Mouse (Mus musculus) liver, postnatal 0 days (tissue): ENCODE measurements around the gene Nod2.

Experiments
- CTCF ChIP-seq: sonication (generic); IDR thresholded peaks from 2 replicates; pipeline ENCODE4 v1.5.1; 2016; ENCODE audit warnings: antibody characterized with exemption, low read depth
- EP300 ChIP-seq: IDR thresholded peaks from 2 replicates; pipeline ENCODE4 v1.6.1; 2016; ENCODE audit warnings: antibody characterized with exemption, low read depth, mild to moderate bottlenecking

- TF ChIP-seq CTCF, result no peak
- TF ChIP-seq EP300, result no peak
Measured at GRCm38 (mm10) chr8:88666435-88666834, 19.3 kb downstream of the Nod2 start.
